Mouse (Mus musculus) gastrocnemius, postnatal 36 days (tissue): Measurements from ENCODE around the gene Lonrf2. TPM values are rescaled to one million over a fixed set of nuclear protein-coding genes. Genes with fewer than 3 reads are reported as not detected.

Source experiments
- DNase-seq, 2 experiments: peaks; one replicate each; pipeline ENCODE4 v3.0.0; 2022
- intact Hi-C: fragments of 180-260 bp; cut with DNase I; formaldehyde crosslinking; loops from one replicate; pipeline ENCODE4 v1.15.1; 2025
- long read RNA-seq, 2 experiments: library from polyadenylated mRNA; stranded (forward); transcript quantifications; one replicate each; pipeline ENCODE4 v2.0.0; 2021
- total RNA-seq, 2 experiments: library from RNA; stranded (reverse); gene quantifications; 2 replicates each; pipeline ENCODE4 v1.2.3; 2021

Lonrf2 gene
- total RNA-seq: under 1 TPM; 0.28 to 0.42 TPM
- long read RNA-seq, experiment 1: 0 reads
- long read RNA-seq, experiment 2, partial matches to known transcripts: 0 of 1 reads
- long read RNA-seq, experiment 2, other reads (novel, unspliced or antisense): 0 of 1 reads

- intact Hi-C loops: no loop called here
- no peak for DNase-seq
These were observed at the start of gene Lonrf2 for GRCm38 (mm10) chr1:38836477-38836872. Lonrf2 (minus strand) TSS chr1:38836711.

- no peak for DNase-seq
- intact Hi-C loops: no loop called here
These were observed 49.4 kb upstream of the Lonrf2 start for GRCm38 (mm10) chr1:38885956-38886355.

DNA sequence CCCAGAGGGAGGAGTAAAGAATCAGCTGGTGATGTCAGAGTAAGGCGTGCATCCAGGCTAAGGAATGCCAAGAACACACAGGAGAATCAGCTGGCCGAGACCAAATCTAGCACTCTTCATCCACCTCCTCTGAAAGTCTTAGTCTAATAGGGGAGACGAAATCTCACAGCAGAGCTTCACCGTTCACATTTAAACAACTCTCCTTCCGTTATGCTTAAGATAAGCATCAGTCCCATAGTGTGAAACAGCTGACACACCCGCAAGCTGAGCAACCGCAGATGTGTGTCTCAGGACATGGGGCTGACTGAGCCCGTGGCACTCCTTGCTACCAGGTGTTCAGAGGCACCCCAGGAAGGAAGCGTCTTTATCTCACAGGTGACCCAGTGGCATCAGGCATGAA, 47.3 kb upstream of the Lonrf2 start:
- DNase-seq: no peak
- intact Hi-C loops: no loop called here

GRCm38 (mm10) chr1:38882746-38883145, 46.2 kb upstream of the Lonrf2 start:
- DNase-seq: no peak
- intact Hi-C loops: no loop called here

- DNase-seq: no peak
- intact Hi-C loops: no loop called here
These were observed 44.9 kb upstream of the Lonrf2 start for GRCm38 (mm10) chr1:38881366-38881765.

- intact Hi-C loops: no loop called here
- DNase-seq: no peak
These were observed 40.3 kb upstream of the Lonrf2 start for GRCm38 (mm10) chr1:38876671-38877382.

- intact Hi-C loops: no loop called here
These were observed 37.4 kb upstream of the Lonrf2 start for GRCm38 (mm10) chr1:38873911-38874310.

GRCm38 (mm10) chr1:38871834-38872233, 35.3 kb upstream of the Lonrf2 start:
- no peak for DNase-seq
- intact Hi-C loops: no loop called here

More at GRCm38 (mm10) chr1:38873911-38874310, 37.4 kb upstream of the Lonrf2 start:
- no peak for DNase-seq

GRCm38 (mm10) chr1:38869398-38870195, 33.1 kb upstream of the Lonrf2 start:
- no peak for DNase-seq
- intact Hi-C loops: no loop called here

DNA sequence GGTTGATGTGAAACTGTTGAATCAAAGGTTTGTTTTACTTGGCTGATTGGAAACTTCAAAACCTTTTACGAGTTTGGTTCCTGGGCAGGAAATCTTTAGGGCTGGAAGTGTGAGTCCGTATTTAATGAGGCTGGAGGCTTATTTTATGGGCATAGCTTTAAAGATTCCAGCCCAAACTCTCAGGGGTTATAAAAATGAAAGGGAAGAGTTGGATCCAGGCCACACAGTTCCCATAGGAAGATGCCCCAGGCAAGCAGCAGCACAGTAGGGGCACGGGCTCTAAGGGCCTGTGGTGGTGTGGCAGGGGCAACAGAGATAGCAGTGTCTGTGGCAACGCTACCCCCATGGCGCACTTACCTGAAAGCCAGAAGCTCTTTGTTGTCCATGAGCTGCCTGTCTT, 29.7 kb upstream of the Lonrf2 start:
- no peak for DNase-seq
- intact Hi-C loops: no loop called here

DNA sequence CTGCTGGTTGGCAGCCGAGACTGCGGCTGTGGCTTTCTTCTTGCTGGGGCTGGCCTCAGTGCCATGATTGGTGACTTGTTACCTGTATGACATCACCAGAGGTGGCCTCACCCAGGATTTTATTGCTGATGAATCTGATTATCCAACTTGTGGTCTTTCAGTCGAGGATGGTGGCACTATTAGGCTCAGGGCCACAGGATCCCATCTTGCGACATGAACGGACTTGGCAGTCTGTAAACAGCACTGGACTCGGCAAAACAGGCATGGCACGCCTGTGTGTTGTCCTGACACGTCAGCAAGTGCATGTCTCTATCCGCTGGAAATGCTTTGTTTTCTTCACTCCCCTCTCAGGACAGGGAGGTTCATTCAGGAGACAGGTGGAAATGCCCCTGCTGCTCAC, 27.8 kb upstream of the Lonrf2 start:
- intact Hi-C loops: no loop called here
- DNase-seq: no peak

DNA sequence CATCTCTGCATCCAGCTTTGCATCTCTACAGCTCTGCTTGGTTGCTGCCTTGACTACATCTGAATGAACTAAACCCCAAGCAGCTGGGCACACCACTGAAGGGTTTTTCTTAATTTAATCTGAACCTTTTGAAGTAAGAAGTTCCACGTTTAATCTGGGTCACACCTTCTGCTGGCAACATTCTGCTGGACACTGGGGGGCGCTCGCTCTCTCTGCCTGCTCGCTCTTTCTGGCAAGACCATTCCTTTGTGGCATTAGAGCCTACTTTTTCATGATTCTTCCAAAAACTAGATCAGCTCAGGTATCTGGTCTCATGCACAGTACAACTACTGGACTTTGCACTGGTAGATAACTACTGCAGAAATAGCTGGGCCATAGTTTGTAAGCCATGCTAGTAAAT, 25.7 kb upstream of the Lonrf2 start:
- no peak for DNase-seq
- intact Hi-C loops: no loop called here

- no peak for DNase-seq
- intact Hi-C loops: no loop called here
These were observed 24.5 kb upstream of the Lonrf2 start for GRCm38 (mm10) chr1:38860867-38861524.

DNA sequence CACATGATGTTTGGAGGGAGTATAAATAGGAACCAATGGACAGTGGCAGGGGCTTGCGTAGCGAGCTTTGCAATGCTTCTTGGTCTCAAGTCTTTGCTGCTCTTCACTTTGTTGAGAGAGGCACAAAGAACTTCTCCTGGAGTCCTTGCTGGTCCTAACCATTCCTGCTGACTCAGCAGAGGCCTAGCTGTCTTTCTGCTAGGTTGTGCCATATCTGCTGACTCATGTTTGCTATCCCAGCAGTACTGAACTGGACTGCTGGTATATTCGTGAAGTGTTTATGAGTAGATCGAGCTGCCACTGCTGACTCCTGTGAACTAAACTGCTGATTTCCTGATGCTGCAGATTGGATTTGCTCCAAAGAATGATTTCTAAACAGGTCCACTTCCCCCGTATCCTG, 23.7 kb upstream of the Lonrf2 start:
- DNase-seq: no peak
- intact Hi-C loops: no loop called here

DNA sequence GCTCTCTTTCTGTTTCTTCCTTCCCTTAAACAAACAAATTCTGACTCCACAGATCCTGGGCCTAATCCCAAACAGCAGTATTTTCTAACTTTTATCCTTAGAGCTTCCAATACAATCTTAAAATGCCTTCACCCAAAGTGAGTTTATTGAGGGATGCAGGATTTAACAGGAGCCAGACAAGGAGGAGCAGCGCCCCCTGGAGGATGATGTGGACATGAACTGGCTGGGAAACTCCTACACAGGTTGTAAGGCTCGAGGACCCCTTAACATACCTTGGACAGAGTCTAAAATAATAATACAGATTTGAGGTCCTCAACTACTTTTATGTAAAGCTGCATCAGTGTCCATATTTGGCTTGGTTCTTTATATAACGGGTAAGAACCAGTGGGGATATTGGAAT, 19.7 kb upstream of the Lonrf2 start:
- intact Hi-C loops: no loop called here
- DNase-seq: peak in 1 of 2 experiments; percentile 30

GRCm38 (mm10) chr1:38852250-38852649, 15.7 kb upstream of the Lonrf2 start:
- DNase-seq: no peak
- intact Hi-C loops: no loop called here

GRCm38 (mm10) chr1:38850650-38851049, 14.1 kb upstream of the Lonrf2 start:
- no peak for DNase-seq
- intact Hi-C loops: no loop called here

- no peak for DNase-seq
- intact Hi-C loops: no loop called here
These were observed 12.2 kb upstream of the Lonrf2 start for GRCm38 (mm10) chr1:38848451-38849289.

DNA sequence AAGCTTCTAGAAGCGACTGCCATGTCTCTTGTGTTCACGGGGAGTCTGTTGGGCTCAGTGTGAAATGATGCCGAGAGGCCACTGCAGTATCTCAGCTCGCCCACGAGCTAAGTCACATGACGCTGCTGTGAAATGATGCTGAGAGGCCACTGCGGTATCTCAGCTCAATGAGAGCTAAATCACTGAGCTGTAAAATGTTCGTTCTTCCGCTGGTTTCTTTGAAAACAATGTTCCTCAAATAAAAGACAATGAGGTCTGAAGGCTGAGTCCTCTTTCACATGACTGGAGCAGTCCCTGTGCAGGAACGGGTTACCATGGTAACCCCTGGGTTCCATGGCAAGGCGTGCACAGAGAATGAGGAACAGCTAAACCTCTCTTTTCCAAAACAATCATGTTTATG, 11.5 kb upstream of the Lonrf2 start:
- DNase-seq: no peak
- intact Hi-C loops: no loop called here

DNA sequence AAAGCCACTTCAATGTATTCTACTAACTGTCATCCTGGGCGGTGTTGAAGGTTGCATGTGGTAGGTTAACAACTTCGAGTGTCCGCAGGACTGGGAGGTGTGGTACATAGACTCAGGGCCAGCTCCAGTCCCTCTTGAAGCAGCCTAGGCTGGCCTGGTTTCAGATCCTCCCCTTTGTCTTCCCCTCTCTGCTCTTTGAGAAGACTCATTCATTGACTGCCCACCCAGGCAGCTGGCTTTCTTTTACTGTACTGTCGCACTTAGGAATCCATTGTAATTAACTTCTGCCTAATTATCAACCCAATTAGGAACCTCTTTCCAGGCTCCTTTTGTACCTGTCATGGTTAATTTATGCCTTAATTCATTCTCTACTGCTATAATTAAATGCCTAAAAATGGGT, 6.8 kb upstream of the Lonrf2 start:
- intact Hi-C loops: no loop called here
- no peak for DNase-seq
